Mouse (Mus musculus): ENCODE results near the gene Ccr7. TPM values are rescaled to one million over a fixed set of nuclear protein-coding genes. Genes with fewer than 3 reads are reported as not detected.

Gene Ccr7
- polyA plus RNA-seq (2015; fragmentation: Nextera tagmentation; extraction: Ambion mirVana), result not detected in 2 replicates

DNA sequence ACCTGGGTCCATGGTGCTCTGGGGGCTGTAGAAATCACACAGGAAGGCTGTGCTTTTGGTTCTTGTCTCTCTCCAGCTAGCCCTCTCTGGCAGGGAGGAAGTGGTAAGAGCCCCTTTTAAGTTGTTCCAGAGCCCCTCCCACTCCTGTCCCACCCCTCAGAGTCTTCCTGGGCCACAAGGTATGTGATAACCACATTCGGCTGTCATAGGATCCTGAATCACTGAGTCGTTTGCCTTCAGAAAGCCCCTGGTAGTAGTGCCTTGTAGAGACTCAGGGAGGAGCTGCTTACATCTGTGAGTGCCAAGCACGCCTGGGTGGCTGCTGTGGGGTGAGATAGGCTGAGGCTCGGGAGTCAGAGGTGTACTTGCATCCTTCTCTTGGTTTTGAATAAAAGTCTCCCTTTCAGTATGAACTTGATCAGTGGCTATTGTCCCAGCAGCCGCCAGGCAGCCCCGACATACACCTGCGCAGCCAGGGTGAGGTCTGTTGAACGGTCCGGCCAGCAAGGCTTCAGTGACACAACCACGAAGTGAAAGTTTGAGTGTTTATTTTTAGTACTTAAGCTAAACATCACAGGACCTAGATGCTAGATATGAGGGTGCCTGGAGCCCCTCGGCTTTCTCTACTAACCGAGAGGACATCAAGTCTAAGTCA is at the start of gene Ccr7:
Ccr7 (minus strand) TSS at position 91 of the 655 bp plus-strand sequence.
- Histone ChIP-seq H3K4me1 (replicated peaks) (no peaks in the 10 kb centered on the region), H3K4me3 (replicated peaks) (no peak within 1 kb of the TSS), H3K27ac (no peak within 1 kb of the TSS), H3K9ac (replicated peaks) (no peak within 1 kb of the TSS), H3K27me3 (no peaks in the 10 kb centered on the region; the same call in 1 of the 2 replicates), H3K36me3 (no peaks in the 10 kb centered on the region), H3K4me2 (replicated peaks) (no peak within 1 kb of the TSS), H3K9me3 (no peaks in the 10 kb centered on the region)
- ATAC-seq, result no peak
- 82% methylated on average over 12 of the region's 12 CpGs for WGBS

DNA sequence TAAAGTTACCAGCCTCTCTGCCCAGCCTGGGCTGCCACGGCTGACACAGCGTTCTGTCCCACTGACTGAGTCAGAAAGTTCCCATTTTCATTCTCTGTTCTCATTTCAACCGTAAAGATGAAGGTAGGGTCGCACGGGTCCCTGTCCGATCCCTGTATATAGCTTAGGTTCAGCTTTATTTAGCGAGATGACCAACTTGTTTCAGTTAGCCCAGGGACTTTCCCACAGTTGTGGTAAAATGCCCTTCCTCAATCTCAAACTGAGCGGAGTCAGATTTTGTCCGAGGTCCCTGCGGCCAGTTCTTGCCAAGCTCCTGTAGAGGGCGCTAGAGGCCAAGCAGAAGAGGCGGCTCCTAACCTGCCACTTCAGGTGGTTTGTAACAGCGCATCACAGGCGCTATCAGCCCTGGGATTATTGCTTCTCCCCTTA is 34.3 kb upstream of the Ccr7 start:
- 0 out of 2 replicates have a peak, but pooled peaks cover 2% of the 10 kb centered on the region for H3K9me3 ChIP-seq
- ATAC-seq, result no peak
- no peaks in the 10 kb centered on the region for H3K4me1 ChIP-seq (replicated peaks)
- WGBS, result 21% methylated on average over 14 of the region's 14 CpGs
- H3K27ac ChIP-seq, result no peak overlapping the region
- no peak overlapping the region for H3K4me2 ChIP-seq (replicated peaks)
- H3K36me3 ChIP-seq, result no peaks in the 10 kb centered on the region
- H3K9ac ChIP-seq (replicated peaks), result no peak overlapping the region
- no peak overlapping the region for H3K4me3 ChIP-seq (replicated peaks)
- H3K27me3 ChIP-seq, result 0 out of 2 replicates have a peak, but pooled peaks cover 13% of the 10 kb centered on the region

DNA sequence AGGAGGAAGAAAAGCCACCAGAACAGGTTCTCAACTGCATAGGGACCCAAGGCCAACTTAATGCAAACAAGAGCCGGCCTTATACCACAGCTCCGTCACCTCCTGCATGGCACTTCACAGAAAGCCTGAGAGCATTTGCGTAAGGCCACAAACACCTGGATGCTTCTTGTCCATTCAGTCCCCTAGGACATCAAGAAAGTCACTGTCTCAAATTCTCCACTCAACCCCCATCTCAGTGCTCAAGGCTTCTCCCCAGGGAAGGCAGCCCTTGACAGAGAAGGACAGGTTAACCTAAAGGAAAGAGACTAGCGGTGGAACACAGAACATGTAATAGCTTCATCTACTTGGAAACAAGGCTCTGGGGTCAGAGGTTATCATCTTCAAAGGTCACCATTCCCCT is 32.5 kb upstream of the Ccr7 start:
- Histone ChIP-seq H3K9me3 (no peaks in the 10 kb centered on the region), H3K4me3 (replicated peaks) (no peak overlapping the region), H3K36me3 (no peaks in the 10 kb centered on the region), H3K4me1 (replicated peaks) (no peaks in the 10 kb centered on the region), H3K4me2 (replicated peaks) (no peak overlapping the region), H3K27me3 (0 out of 2 replicates have a peak, but pooled peaks cover 13% of the 10 kb centered on the region), H3K9ac (replicated peaks) (no peak overlapping the region), H3K27ac (no peak overlapping the region)
- WGBS, result 98% methylated on average over 4 of the region's 4 CpGs
- no peak for ATAC-seq

DNA sequence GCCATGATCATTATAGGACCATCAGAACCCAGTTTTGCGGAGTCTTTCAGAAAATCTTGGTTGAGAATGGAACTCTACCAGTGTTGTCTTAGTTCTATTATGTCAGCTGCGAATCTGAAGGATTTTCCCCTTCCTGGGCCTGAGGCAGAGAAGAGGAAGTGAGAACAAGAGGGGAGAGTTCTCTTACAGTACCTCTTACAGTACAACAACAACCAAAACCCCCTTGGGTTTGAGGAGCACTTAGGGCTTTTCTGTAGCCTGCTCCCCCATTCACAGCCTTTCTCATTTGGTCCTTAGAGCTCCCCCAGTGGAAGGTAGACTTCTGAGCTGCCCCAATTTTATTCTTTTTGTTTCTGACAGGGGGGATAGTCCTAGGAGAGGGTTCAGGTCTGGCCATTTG is 32.0 kb upstream of the Ccr7 start:
- H3K9ac ChIP-seq (replicated peaks), result no peak overlapping the region
- no peak for ATAC-seq
- H3K4me3 ChIP-seq (replicated peaks), result no peak overlapping the region
- H3K4me2 ChIP-seq (replicated peaks), result no peak overlapping the region
- 68% methylated on average over 2 of the region's 2 CpGs for WGBS
- no peaks in the 10 kb centered on the region for H3K36me3 ChIP-seq
- no peaks in the 10 kb centered on the region for H3K4me1 ChIP-seq (replicated peaks)
- no peak overlapping the region for H3K27ac ChIP-seq
- 0 out of 2 replicates have a peak, but pooled peaks cover 13% of the 10 kb centered on the region for H3K27me3 ChIP-seq
- no peaks in the 10 kb centered on the region for H3K9me3 ChIP-seq

DNA sequence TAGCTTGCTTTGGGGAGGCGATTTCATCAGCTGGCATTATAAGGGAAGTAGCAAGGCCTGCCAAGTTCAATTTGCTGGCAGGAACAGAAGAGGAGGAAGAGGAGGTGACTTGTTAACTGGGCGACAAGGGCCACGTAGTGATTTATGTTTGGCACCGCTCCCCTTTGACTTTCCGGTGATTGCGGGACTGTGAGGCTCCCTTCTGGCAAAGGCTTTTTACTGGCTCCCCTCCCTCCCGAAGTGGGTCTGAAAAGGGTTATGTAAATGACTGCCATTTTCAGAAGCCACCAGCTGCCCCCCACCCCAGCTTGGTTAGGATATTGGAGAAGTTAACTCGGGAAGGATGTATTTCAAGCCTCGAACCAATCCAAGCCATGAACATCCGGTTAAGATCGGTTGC is 27.7 kb upstream of the Ccr7 start:
- no peak overlapping the region for H3K4me2 ChIP-seq (replicated peaks)
- no peak overlapping the region for H3K4me3 ChIP-seq (replicated peaks)
- ATAC-seq, result no peak
- no peaks in the 10 kb centered on the region for H3K36me3 ChIP-seq
- no peaks in the 10 kb centered on the region for H3K4me1 ChIP-seq (replicated peaks)
- WGBS, result 85% methylated on average over 11 of the region's 11 CpGs
- H3K27ac ChIP-seq, result no peak overlapping the region
- no peaks in the 10 kb centered on the region for H3K27me3 ChIP-seq
- H3K9me3 ChIP-seq, result no peaks in the 10 kb centered on the region
- H3K9ac ChIP-seq (replicated peaks), result no peak overlapping the region

DNA sequence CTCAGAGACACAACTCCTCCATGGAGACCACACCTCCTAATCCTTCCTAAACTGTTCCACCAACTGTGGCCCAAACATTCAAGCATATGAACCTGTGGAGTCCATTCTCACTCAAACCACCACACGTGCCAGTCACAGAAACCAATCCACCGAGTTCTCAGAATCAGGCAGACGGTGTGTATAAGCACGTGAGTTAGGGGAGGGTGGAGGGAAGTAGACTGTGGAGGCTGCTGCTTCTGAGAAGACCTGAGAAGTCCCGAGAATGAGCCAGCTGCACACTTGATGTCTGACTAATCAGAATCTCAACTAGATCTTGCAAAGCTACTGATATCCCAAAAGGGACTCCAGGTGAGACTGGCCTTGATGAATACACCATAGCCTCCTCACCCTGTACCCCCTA is 25.2 kb upstream of the Ccr7 start:
- Histone ChIP-seq H3K4me3 (replicated peaks) (no peak overlapping the region), H3K36me3 (no peaks in the 10 kb centered on the region), H3K27me3 (no peaks in the 10 kb centered on the region), H3K4me2 (replicated peaks) (no peak overlapping the region), H3K9me3 (no peaks in the 10 kb centered on the region), H3K9ac (replicated peaks) (no peak overlapping the region), H3K4me1 (replicated peaks) (no peaks in the 10 kb centered on the region), H3K27ac (no peak overlapping the region)
- WGBS, result 85% methylated on average over 5 of the region's 5 CpGs
- no peak for ATAC-seq

DNA sequence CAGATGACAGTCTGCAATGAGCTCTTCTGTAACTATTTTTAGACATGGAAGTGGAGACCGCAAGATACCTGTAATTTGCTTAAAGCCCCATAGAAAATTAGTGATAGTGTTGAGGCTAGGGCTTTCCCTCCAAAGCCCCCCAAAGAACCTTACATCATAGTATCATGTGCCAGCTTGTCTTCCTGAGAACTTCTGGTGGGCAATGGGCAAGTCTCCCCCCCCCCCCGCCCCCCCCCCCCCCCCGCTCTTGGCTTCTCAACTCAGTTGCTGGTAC is 23.0 kb upstream of the Ccr7 start:
- Histone ChIP-seq H3K4me1 (replicated peaks) (no peaks in the 10 kb centered on the region), H3K9me3 (peaks cover 2% of the 10 kb centered on the region; the same call in 1 of the 2 replicates), H3K9ac (replicated peaks) (no peak overlapping the region), H3K4me3 (replicated peaks) (no peak overlapping the region), H3K4me2 (replicated peaks) (no peak overlapping the region), H3K36me3 (no peaks in the 10 kb centered on the region), H3K27me3 (no peaks in the 10 kb centered on the region), H3K27ac (no peak overlapping the region)
- ATAC-seq, result no peak
- WGBS, result 57% methylated on average over 2 of the region's 3 CpGs

DNA sequence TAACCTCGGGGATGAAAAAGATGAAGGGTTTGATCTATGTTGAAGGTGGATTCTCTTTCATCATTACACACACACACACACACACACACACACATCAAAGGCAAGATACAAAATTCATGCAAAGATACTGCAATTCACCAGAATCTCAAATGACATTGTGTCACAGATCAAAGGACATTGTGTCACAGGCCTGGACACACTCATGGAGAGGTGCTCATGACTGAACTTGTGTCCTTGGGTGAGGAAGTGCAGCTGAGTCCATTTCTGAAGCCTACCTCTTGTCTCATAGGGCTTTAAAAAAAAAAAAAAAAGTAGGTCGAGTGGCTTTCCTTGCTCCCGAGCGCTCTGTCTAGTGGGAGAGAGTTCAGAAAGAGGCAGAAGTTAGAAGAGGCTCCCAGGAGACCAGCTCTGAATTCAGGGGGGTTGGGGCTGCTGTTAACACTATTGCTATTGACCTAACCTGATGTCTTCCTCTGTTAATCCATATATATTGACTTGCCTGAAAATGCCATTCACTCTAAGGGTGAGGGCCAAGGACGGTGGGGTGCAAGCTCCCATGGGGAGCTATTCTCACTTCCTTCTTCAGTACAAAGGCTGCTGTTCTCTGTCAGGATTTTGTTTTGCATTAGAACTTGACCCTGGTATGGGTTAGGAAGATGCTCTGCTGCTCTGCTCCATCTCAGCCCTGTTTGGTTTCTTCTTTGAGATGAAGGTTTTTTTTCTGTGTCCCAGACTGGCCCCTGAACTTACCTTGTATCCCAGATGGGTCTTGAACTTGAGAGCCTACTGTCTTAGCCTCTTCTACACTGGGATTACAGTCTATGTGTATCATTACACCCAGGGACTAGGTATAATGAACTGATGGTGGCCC is 22.4 kb upstream of the Ccr7 start:
- no peak overlapping the region for H3K4me3 ChIP-seq (replicated peaks)
- no peaks in the 10 kb centered on the region for H3K36me3 ChIP-seq
- no peak for ATAC-seq
- no peaks in the 10 kb centered on the region for H3K27me3 ChIP-seq
- H3K27ac ChIP-seq, result no peak overlapping the region
- H3K9me3 ChIP-seq, result peaks cover 2% of the 10 kb centered on the region; the same call in 1 of the 2 replicates
- H3K9ac ChIP-seq (replicated peaks), result no peak overlapping the region
- WGBS, result 71% methylated on average over 5 of the region's 5 CpGs
- no peak overlapping the region for H3K4me2 ChIP-seq (replicated peaks)
- no peaks in the 10 kb centered on the region for H3K4me1 ChIP-seq (replicated peaks)

DNA sequence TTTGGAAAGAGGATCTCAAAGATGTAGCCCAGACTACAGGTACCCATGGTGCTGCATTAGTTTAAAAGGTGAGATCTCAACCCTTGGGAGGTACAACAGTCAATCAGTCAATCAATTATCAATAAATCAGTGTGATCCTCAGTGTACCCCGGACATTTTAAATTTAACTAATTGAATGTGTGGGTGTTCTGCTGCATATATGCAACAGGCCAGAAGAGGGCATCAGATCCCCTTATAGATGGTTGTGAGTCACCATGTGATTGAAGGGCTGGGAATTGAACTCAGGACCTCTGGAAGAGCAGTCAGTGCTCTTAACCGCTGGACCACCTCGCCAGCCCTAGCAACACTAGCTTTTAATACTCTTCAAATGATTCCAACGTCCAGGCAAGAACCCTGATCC is 17.1 kb upstream of the Ccr7 start:
- Histone ChIP-seq H3K36me3 (no peaks in the 10 kb centered on the region), H3K27me3 (no peaks in the 10 kb centered on the region), H3K9ac (replicated peaks) (no peak overlapping the region), H3K4me1 (replicated peaks) (no peaks in the 10 kb centered on the region), H3K9me3 (peaks cover 2% of the 10 kb centered on the region; the same call in 1 of the 2 replicates), H3K4me3 (replicated peaks) (no peak overlapping the region), H3K4me2 (replicated peaks) (no peak overlapping the region), H3K27ac (no peak overlapping the region)
- no peak for ATAC-seq
- 84% methylated on average over 4 of the region's 4 CpGs for WGBS

DNA sequence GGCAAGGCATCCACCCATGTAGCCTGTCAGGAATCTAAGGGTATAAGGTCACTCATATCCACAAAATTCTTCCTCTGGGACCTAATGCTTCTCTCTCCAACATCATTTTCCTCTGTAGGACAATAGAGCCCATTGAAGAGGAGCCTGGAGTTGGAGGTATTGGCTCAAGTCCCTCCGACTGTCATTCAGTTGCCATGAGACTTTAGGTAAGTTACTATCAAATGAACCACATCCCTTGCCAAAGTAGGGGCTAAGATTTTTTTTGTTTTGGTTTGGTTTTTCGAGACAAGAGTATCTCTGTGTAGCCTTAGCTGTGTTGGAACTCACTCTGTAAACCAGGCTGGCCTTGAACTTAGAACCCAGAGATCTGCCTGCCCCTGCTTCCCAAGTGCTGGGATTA is 16.6 kb upstream of the Ccr7 start:
- H3K9ac ChIP-seq (replicated peaks), result no peak overlapping the region
- H3K27me3 ChIP-seq, result no peaks in the 10 kb centered on the region
- no peaks in the 10 kb centered on the region for H3K36me3 ChIP-seq
- H3K4me1 ChIP-seq (replicated peaks), result no peaks in the 10 kb centered on the region
- H3K9me3 ChIP-seq, result peaks cover 2% of the 10 kb centered on the region; the same call in 1 of the 2 replicates
- 67% methylated on average over 2 of the region's 2 CpGs for WGBS
- no peak overlapping the region for H3K4me2 ChIP-seq (replicated peaks)
- H3K27ac ChIP-seq, result no peak overlapping the region
- no peak overlapping the region for H3K4me3 ChIP-seq (replicated peaks)
- no peak for ATAC-seq

DNA sequence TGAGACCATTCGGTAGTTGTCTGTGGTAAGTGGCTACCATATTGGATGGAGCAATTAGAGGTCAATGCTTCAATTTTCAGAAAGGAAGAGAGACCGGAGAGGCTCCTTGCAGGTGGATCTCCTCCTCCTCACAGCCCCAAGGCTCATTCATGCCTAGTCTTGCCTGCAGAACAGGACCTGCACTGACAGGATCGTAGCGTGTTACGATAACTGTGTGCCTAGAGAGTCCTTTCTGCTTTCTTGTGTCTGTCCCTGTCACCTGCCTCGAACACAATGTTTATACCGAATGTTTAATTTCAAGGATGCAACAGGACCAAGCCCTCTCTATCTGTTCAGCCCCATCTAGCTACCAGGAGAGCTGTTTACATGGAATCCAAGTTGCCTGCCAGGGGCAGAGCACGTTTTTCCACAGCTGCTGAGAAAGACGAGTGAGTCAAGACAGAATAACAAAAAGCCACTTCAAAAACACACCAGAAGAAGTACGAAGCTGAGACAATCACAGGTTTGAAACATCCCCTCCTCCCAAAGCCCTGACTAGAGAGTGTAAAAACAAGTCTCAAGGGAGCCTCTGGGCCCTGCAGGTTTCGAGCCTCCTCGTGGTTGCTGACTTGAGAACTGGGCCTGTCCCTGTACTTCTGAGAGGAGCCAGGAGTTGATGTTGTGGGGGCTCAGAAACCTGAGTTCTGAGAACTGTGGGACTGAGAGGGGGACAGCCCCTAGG is 15.8 kb upstream of the Ccr7 start:
- Histone ChIP-seq H3K27me3 (no peaks in the 10 kb centered on the region), H3K4me3 (replicated peaks) (no peak overlapping the region), H3K4me2 (replicated peaks) (no peak overlapping the region), H3K27ac (no peak overlapping the region), H3K9ac (replicated peaks) (no peak overlapping the region), H3K9me3 (peaks cover 2% of the 10 kb centered on the region; the same call in 1 of the 2 replicates), H3K4me1 (replicated peaks) (no peaks in the 10 kb centered on the region), H3K36me3 (no peaks in the 10 kb centered on the region)
- no peak for ATAC-seq
- 78% methylated on average over 12 of the region's 12 CpGs for WGBS

DNA sequence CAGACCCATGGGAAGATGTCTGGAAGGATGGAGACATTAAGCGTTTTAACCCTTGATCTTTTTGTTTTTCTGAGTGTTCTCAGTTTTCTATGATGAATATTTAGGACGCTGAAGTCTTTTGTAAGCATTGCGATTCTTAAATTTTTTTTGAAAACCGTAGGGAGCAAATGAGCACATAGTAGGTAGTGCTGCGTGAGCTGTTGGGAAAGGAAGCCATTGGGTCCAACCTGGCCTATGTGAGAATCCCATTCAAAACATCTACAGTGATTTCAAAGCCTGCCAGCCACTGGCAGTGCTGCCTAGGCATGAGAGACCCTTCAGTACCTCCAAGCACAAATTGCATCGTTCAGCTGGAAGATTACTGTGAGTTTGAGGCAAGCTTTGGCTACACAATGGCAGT is 15.1 kb upstream of the Ccr7 start:
- no peaks in the 10 kb centered on the region for H3K4me1 ChIP-seq (replicated peaks)
- WGBS, result 93% methylated on average over 6 of the region's 6 CpGs
- H3K9me3 ChIP-seq, result peaks cover 2% of the 10 kb centered on the region; the same call in 1 of the 2 replicates
- H3K9ac ChIP-seq (replicated peaks), result no peak overlapping the region
- no peak overlapping the region for H3K4me2 ChIP-seq (replicated peaks)
- H3K4me3 ChIP-seq (replicated peaks), result no peak overlapping the region
- H3K27ac ChIP-seq, result no peak overlapping the region
- H3K36me3 ChIP-seq, result no peaks in the 10 kb centered on the region
- H3K27me3 ChIP-seq, result no peaks in the 10 kb centered on the region
- ATAC-seq, result no peak
